Mouse (Mus musculus) R1 (cell line): ENCODE measurements at regions not wholly inside any gene's neighbourhood (a gene's known extent, or its start where the extent isn't known, plus 50 kb on each side); places are given as distances from the start of the nearest gene placed in this dataset.

Experiments
- DNase-seq: peaks from one replicate; pipeline ENCODE4 v3.0.0-alpha.2; 2018; ENCODE audit warnings: low read depth, low spot score

DNA sequence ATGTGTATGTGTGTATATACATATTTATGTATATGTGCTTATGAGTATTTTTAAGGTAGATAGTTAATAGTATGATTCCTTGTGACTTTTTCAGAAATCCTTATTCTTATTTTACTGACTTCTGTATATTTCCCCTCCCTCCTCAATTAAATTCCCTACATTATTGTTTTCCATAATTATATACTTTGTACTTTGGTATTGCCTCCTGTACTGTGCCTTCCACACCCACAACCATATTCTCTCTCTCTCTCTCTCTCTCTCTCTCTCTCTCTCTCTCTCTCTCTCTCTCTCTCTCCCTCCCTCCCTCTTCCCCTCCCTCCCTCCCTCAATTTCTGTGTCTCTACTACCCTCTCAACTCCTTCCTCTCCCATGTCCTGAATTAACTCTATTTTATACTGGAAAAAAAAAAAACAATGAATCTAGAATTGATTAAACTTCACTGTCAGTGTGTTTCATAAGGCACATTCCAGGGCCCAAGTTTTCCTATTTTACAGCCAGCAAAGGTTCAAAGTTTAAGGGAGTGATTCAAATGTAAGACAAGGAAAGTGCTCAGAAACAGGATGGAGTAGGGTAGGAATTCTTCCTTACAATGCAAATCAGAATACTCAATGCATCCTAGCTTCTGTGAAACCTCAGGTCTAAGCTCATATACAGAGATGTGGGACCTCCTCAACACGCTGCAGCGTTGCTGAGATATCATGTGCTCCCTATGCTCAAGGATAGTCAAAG is 911.9 kb downstream of the Speer2 start:
- no peak for DNase-seq

- no peak for DNase-seq
Measured at GRCm38 (mm10) chr16:68910821-68911220, 952.7 kb downstream of the Speer2 start.

GRCm38 (mm10) chr16:68898136-68898535 is 965.4 kb downstream of the Speer2 start:
- peak; percentile 2 for DNase-seq

- no peak for DNase-seq
Measured at GRCm38 (mm10) chr16:68848733-68849132, 1014.8 kb downstream of the Speer2 start.
